Mouse (Mus musculus) MEL (cell line): ENCODE data around the gene Ifnar1. TPM values are rescaled to one million over a fixed set of nuclear protein-coding genes. Genes with fewer than 3 reads are reported as not detected.

ENCODE experiments used
- DNase-seq: peaks from one replicate; pipeline ENCODE4 v3.0.0; 2011; ENCODE audit warnings: low read depth, low spot score
- H3K27ac ChIP-seq: 2 replicates; pipeline ENCODE4 v1.5.1; 2012; ENCODE audit warnings: low read depth, mild to moderate bottlenecking, control low read depth, low read length, moderate library complexity; ENCODE audit not compliant: control insufficient read depth
- H3K27me3 ChIP-seq, 2 experiments: fragments of 150-350 bp in 1 of 2; sonication (generic) in 1 of 2; 2 replicates each; pipeline ENCODE4 v1.6.1; 2012; ENCODE audit warnings: low read length in 2 of 2, mild to moderate bottlenecking in 2 of 2, improper control_type of control experiment in 1 of 2, moderate library complexity in 1 of 2; ENCODE audit not compliant: insufficient read depth in 2 of 2, control insufficient read depth in 1 of 2
- H3K36me3 ChIP-seq, 2 experiments: 2 replicates each; pipeline ENCODE4 v1.6.1; 2012 to 2014; ENCODE audit warnings: low read length in 2 of 2, improper control_type of control experiment in 1 of 2, inconsistent platforms in 1 of 2, mild to moderate bottlenecking in 1 of 2; ENCODE audit not compliant: insufficient read depth in 2 of 2, control insufficient read depth in 1 of 2
- H3K4me1 ChIP-seq, 2 experiments: fragments of 150-350 bp in 1 of 2; sonication (generic) in 1 of 2; 2 replicates each; pipeline ENCODE4 v1.6.1; 2012; ENCODE audit warnings: low read length in 2 of 2, improper control_type of control experiment in 1 of 2, mild to moderate bottlenecking in 1 of 2; ENCODE audit not compliant: insufficient read depth in 2 of 2, control insufficient read depth in 1 of 2
- H3K4me3 ChIP-seq, 2 experiments: fragments of 150-350 bp in 1 of 2; sonication (generic) in 1 of 2; 2 replicates each; pipeline ENCODE4 v1.5.1; 2012; ENCODE audit warnings: low read depth in 2 of 2, low read length in 2 of 2, mild to moderate bottlenecking in 2 of 2, moderate library complexity in 2 of 2, control low read depth in 1 of 2, improper control_type of control experiment in 1 of 2; ENCODE audit not compliant: control insufficient read depth in 1 of 2, insufficient read depth in 1 of 2
- H3K79me2 ChIP-seq: 2 replicates; pipeline ENCODE4 v1.6.1; 2012; ENCODE audit warnings: mild to moderate bottlenecking, low read length, moderate library complexity; ENCODE audit not compliant: control insufficient read depth, poor library complexity, insufficient read depth
- H3K9ac ChIP-seq: 2 replicates; pipeline ENCODE4 v1.6.1; 2012; ENCODE audit warnings: low read depth, mild to moderate bottlenecking, control low read depth, low read length, moderate library complexity; ENCODE audit not compliant: control insufficient read depth, poor library complexity, severe bottlenecking
- H3K9me3 ChIP-seq: fragments of 150-350 bp; sonication (generic); replicated peaks from 2 replicates; pipeline ENCODE4 v1.6.1; 2012; ENCODE audit warnings: mild to moderate bottlenecking, low read length, improper control_type of control experiment, moderate library complexity; ENCODE audit not compliant: insufficient read depth
- CHD1 ChIP-seq: IDR thresholded peaks from 2 replicates; pipeline ENCODE4 v1.6.1; 2012; ENCODE audit warnings: low read depth, mild to moderate bottlenecking, inconsistent platforms, low read length, improper control_type of control experiment
- CHD2 ChIP-seq: IDR thresholded peaks from 2 replicates; pipeline ENCODE4 v1.6.1; 2011; ENCODE audit warnings: low read length, improper control_type of control experiment
- E2F4 ChIP-seq: IDR thresholded peaks from 2 replicates; pipeline ENCODE4 v1.6.1; 2011; ENCODE audit warnings: low read depth, low read length, improper control_type of control experiment, borderline replicate concordance
- EP300 ChIP-seq, 2 experiments: IDR thresholded peaks; 2 replicates each; pipeline ENCODE4 v1.6.1; 2011; ENCODE audit warnings: improper control_type of control experiment in 2 of 2, low read length in 2 of 2, low read depth in 1 of 2, mild to moderate bottlenecking in 1 of 2
- HCFC1 ChIP-seq: IDR thresholded peaks from 2 replicates; pipeline ENCODE4 v1.6.1; 2012; ENCODE audit warnings: low read depth, mild to moderate bottlenecking, inconsistent platforms, low read length, improper control_type of control experiment, moderate library complexity
- JUND ChIP-seq: IDR thresholded peaks from 2 replicates; pipeline ENCODE4 v1.6.1; 2011; ENCODE audit warnings: low read depth, mild to moderate bottlenecking, improper control_type of control experiment, low read length
- KAT2A ChIP-seq: conservative IDR thresholded peaks from 2 replicates; pipeline ENCODE4 v1.6.1; 2012; ENCODE audit warnings: low read depth, low read length, improper control_type of control experiment, inconsistent platforms
- MAX ChIP-seq: IDR thresholded peaks from 2 replicates; pipeline ENCODE4 v1.6.1; 2011; ENCODE audit warnings: low read length, improper control_type of control experiment
- MAZ ChIP-seq: IDR thresholded peaks from 2 replicates; pipeline ENCODE4 v1.6.1; 2012; ENCODE audit warnings: low read depth, mild to moderate bottlenecking, inconsistent platforms, low read length, improper control_type of control experiment
- MYC ChIP-seq: IDR thresholded peaks from 2 replicates; pipeline ENCODE4 v1.6.1; 2011; ENCODE audit warnings: low read depth, mild to moderate bottlenecking, low read length, improper control_type of control experiment, moderate library complexity
- NELFE ChIP-seq: IDR thresholded peaks from 2 replicates; pipeline ENCODE4 v1.6.1; 2011; ENCODE audit warnings: low read depth, low read length, improper control_type of control experiment
- POLR2A ChIP-seq, 2 experiments: IDR thresholded peaks; 2 replicates each; pipeline ENCODE4 v1.6.1; 2011 to 2012; ENCODE audit warnings: low read length in 2 of 2, mild to moderate bottlenecking in 2 of 2, control low read depth in 1 of 2, improper control_type of control experiment in 1 of 2, low read depth in 1 of 2, moderate library complexity in 1 of 2; ENCODE audit not compliant: control insufficient read depth in 1 of 2, insufficient read depth in 1 of 2, poor library complexity in 1 of 2
- POLR2AphosphoS2 ChIP-seq: IDR thresholded peaks from 2 replicates; pipeline ENCODE4 v1.6.1; 2011; ENCODE audit warnings: low read length, improper control_type of control experiment
- POLR2AphosphoS5 ChIP-seq: IDR thresholded peaks from 2 replicates; pipeline ENCODE4 v1.6.1; 2012; ENCODE audit warnings: low read depth, borderline replicate concordance, mild to moderate bottlenecking, inconsistent platforms, low read length, moderate library complexity, mixed read lengths
- RCOR1 ChIP-seq: IDR thresholded peaks from 2 replicates; pipeline ENCODE4 v1.6.1; 2012; ENCODE audit warnings: low read depth, mild to moderate bottlenecking, inconsistent platforms, low read length, improper control_type of control experiment
- SMC3 ChIP-seq: IDR thresholded peaks from 2 replicates; pipeline ENCODE4 v1.6.1; 2011; ENCODE audit warnings: low read depth, low read length, improper control_type of control experiment
- TAL1 ChIP-seq: IDR thresholded peaks from 2 replicates; pipeline ENCODE4 v1.6.1; 2012; ENCODE audit warnings: mild to moderate bottlenecking, inconsistent platforms, low read length, moderate library complexity, mixed read lengths
- TBP ChIP-seq: IDR thresholded peaks from 2 replicates; pipeline ENCODE4 v1.8.0; 2011; ENCODE audit warnings: low read depth, low read length, improper control_type of control experiment
- TCF12 ChIP-seq: IDR thresholded peaks from 2 replicates; pipeline ENCODE4 v1.6.1; 2014; ENCODE audit warnings: low read depth, mild to moderate bottlenecking, inconsistent platforms, low read length, improper control_type of control experiment, moderate library complexity
- UBTF ChIP-seq: IDR thresholded peaks from 2 replicates; pipeline ENCODE4 v1.6.1; 2012; ENCODE audit warnings: low read depth, mild to moderate bottlenecking, inconsistent platforms, low read length, improper control_type of control experiment, moderate library complexity, borderline replicate concordance; ENCODE audit not compliant: insufficient read depth
- USF2 ChIP-seq, 2 experiments: IDR thresholded peaks; 2 replicates each; pipeline ENCODE4 v1.6.1; 2011 to 2012; ENCODE audit warnings: improper control_type of control experiment in 2 of 2, low read length in 2 of 2, borderline replicate concordance in 1 of 2, inconsistent platforms in 1 of 2, low read depth in 1 of 2, mild to moderate bottlenecking in 1 of 2; ENCODE audit not compliant: insufficient read depth in 1 of 2
- ZMIZ1 ChIP-seq: IDR thresholded peaks from 2 replicates; pipeline ENCODE4 v1.6.1; 2012; ENCODE audit warnings: low read depth, mild to moderate bottlenecking, inconsistent platforms, low read length, improper control_type of control experiment, moderate library complexity
- polyA plus RNA-seq, 2 experiments: library from polyadenylated mRNA; stranded (reverse) in 1 of 2; unstranded in 1 of 2; fragments of >175 nt in 1 of 2; fragments of >200 nt in 1 of 2; gene quantifications; 2 replicates each; pipeline versions ENCODE4 v1.2.1 to v1.2.4; 2012; ENCODE audit warnings: low replicate concordance in 2 of 2, low read depth in 1 of 2; ENCODE audit not compliant: insufficient read length in 2 of 2, insufficient read depth in 1 of 2, missing spikeins in 1 of 2
- total RNA-seq: library from RNA; depleted of rRNA; stranded (reverse); fragments of 300-350 nt; gene quantifications from 2 replicates; pipeline ENCODE4 v1.2.3, GENCODE M21; 2012

Gene Ifnar1
- total and polyA plus RNA-seq, 3 experiments: 10.3 to 20.2 TPM; not detected in 1

- Histone ChIP-seq H3K36me3 (peaks cover 0 to 2% of the 10 kb centered on the region in 2 experiments; a peak in 3 of 4 replicates), H3K9ac (no peak overlapping the region), H3K27me3 (no peaks in the 10 kb centered on the region), H3K9me3 (no peaks in the 10 kb centered on the region), H3K4me1 (no peaks in the 10 kb centered on the region), H3K4me3 (no peak overlapping the region), H3K79me2 (no peaks in the 10 kb centered on the region), H3K27ac (no peak overlapping the region)
- no peak for TF ChIP-seq TAL1
- TF ChIP-seq E2F4: no peak
- TF ChIP-seq USF2 (IDR thresholded peaks at IDR 0.05; ENCODE audit: borderline replicate concordance in 1 of 2, insufficient read depth in 1 of 2, low read depth in 1 of 2, low read length in 2 of 2): no peak
- no peak for TF ChIP-seq KAT2A
- no peak for TF ChIP-seq POLR2AphosphoS5
- TF ChIP-seq TBP: no peak
- no peak for TF ChIP-seq ZMIZ1
- TF ChIP-seq MYC: no peak
- no peak for TF ChIP-seq MAX
- no peak for DNase-seq
Measured at GRCm38 (mm10) chr16:91496206-91496605, 11.2 kb downstream of the Ifnar1 start.

- no peak overlapping the region for H3K4me3 ChIP-seq
- no peaks in the 10 kb centered on the region for H3K4me1 ChIP-seq
- no peaks in the 10 kb centered on the region for H3K79me2 ChIP-seq
- no peaks in the 10 kb centered on the region for H3K27me3 ChIP-seq
- DNase-seq: no peak
- no peak overlapping the region for H3K27ac ChIP-seq
- H3K9me3 ChIP-seq: no peaks in the 10 kb centered on the region
- no peak overlapping the region for H3K9ac ChIP-seq
- peaks cover 0 to 2% of the 10 kb centered on the region in 2 experiments; a peak in 2 of 4 replicates for H3K36me3 ChIP-seq
- TF ChIP-seq POLR2AphosphoS2: no peak
- no peak for TF ChIP-seq POLR2A (IDR thresholded peaks at IDR 0.05; ENCODE audit: control insufficient read depth in 1 of 2, insufficient read depth in 1 of 2, low read depth in 1 of 2, low read length in 2 of 2, poor library complexity in 1 of 2)
- no peak for TF ChIP-seq RCOR1
- TF ChIP-seq E2F4: no peak
- no peak for TF ChIP-seq EP300 (IDR thresholded peaks at IDR 0.05; ENCODE audit: low read depth in 1 of 2, low read length in 2 of 2)
- no peak for TF ChIP-seq NELFE
- no peak for TF ChIP-seq CHD1
- TF ChIP-seq JUND: no peak
Measured at GRCm38 (mm10) chr16:91496766-91497165, 11.7 kb downstream of the Ifnar1 start.

- H3K9me3 ChIP-seq: no peaks in the 10 kb centered on the region
- no peaks in the 10 kb centered on the region for H3K4me1 ChIP-seq
- H3K27me3 ChIP-seq: no peaks in the 10 kb centered on the region
- no peak overlapping the region for H3K27ac ChIP-seq
- no peak for DNase-seq
- H3K79me2 ChIP-seq: no peaks in the 10 kb centered on the region
- no peak overlapping the region for H3K9ac ChIP-seq
- TF ChIP-seq POLR2AphosphoS2: no peak
- no peak for TF ChIP-seq MYC
- no peak for TF ChIP-seq KAT2A
- TF ChIP-seq SMC3: no peak
- TF ChIP-seq CHD2: no peak
- no peak for TF ChIP-seq UBTF
- TF ChIP-seq MAZ: no peak
- no peak for TF ChIP-seq HCFC1
- no peak for TF ChIP-seq TCF12
- no peak for TF ChIP-seq USF2 (IDR thresholded peaks at IDR 0.05; ENCODE audit: borderline replicate concordance in 1 of 2, insufficient read depth in 1 of 2, low read depth in 1 of 2, low read length in 2 of 2)
- TF ChIP-seq, all 39 proteins: peak for 0
- Histone ChIP-seq H3K36me3 (peaks cover 0 to 4% of the 10 kb centered on the region in 2 experiments; a peak in 3 of 4 replicates), H3K4me3 (no peak overlapping the region)
Measured at GRCm38 (mm10) chr16:91498041-91498440, 13.0 kb downstream of the Ifnar1 start.
